Mouse (Mus musculus) midbrain, embryonic 11.5 days (tissue): Measurements from ENCODE around the gene Ykt6. TPM values are rescaled to one million over a fixed set of nuclear protein-coding genes. Genes with fewer than 3 reads are reported as not detected.
"Not testable (repeated sequence)": the region's sequence is repeated elsewhere in the genome, so short reads cannot be mapped to it uniquely, and the experiment has no call there.

Experiments
- ATAC-seq: fragments of 200-750 bp; cut with Nextera tagmentation; 2 replicates; pipeline ENCODE4 v1.8.0; 2017; ENCODE audit warnings: moderate TSS enrichment, moderate library complexity; ENCODE audit not compliant: low FRiP score
- DNase-seq: peaks from one replicate; pipeline ENCODE4 v3.0.0; 2015; ENCODE audit warnings: low spot score; ENCODE audit errors: missing footprints
- H3K27ac ChIP-seq: fragments of 300-500 bp; sonication (generic); 2 replicates; pipeline ENCODE4 v1.5.1; 2014; ENCODE audit warnings: low read depth, low read length
- H3K27me3 ChIP-seq: fragments of 300-500 bp; sonication (generic); 2 replicates; pipeline ENCODE4 v1.6.1; 2014; ENCODE audit warnings: mild to moderate bottlenecking, low read length, moderate library complexity, mixed read lengths; ENCODE audit not compliant: control insufficient read depth, insufficient read depth
- H3K36me3 ChIP-seq: fragments of 300-500 bp; sonication (generic); 2 replicates; pipeline ENCODE4 v1.6.1; 2014; ENCODE audit warnings: mild to moderate bottlenecking, low read length, moderate library complexity, mixed read lengths; ENCODE audit not compliant: control insufficient read depth, insufficient read depth
- H3K4me1 ChIP-seq: fragments of 300-500 bp; sonication (generic); 2 replicates; pipeline ENCODE4 v1.6.1; 2014; ENCODE audit warnings: low read length; ENCODE audit not compliant: control insufficient read depth, insufficient read depth
- H3K4me2 ChIP-seq: fragments of 300-500 bp; sonication (generic); 2 replicates; pipeline ENCODE4 v1.6.1; 2014; ENCODE audit warnings: mild to moderate bottlenecking, moderate library complexity
- H3K4me3 ChIP-seq: fragments of 300-500 bp; sonication (generic); 2 replicates; pipeline ENCODE4 v1.5.1; 2014; ENCODE audit warnings: low read depth, low read length
- H3K9ac ChIP-seq: fragments of 300-500 bp; sonication (generic); 2 replicates; pipeline ENCODE4 v1.6.1; 2014; ENCODE audit warnings: low read length
- H3K9me3 ChIP-seq: fragments of 300-500 bp; sonication (generic); 2 replicates; pipeline ENCODE4 v1.6.1; 2016; ENCODE audit warnings: low read length; ENCODE audit not compliant: control insufficient read depth
- WGBS: fragments of 180-500 bp; shearing (Covaris S2); extraction: QIAGEN DNeasy Blood & Tissue Kit; methylation state at CpG from one replicate; pipeline ENCODE4 v1.1.7; 2014; 5-methylcytosine and 5-hydroxymethylcytosine counted together
- polyA plus RNA-seq: library from polyadenylated mRNA; unstranded; fragments of >200 nt; fragmentation: Nextera tagmentation; extraction: Ambion mirVana; gene quantifications from 2 replicates; pipeline ENCODE4 v1.2.1, GENCODE M21; 2014

Gene Ykt6
- polyA plus RNA-seq, 1 experiment from 2014 or later: 29.4 TPM

- Histone ChIP-seq H3K9ac (no peak overlapping the region), H3K4me1 (no peaks in the 10 kb centered on the region), H3K9me3 (no peaks in the 10 kb centered on the region), H3K4me2 (no peak overlapping the region), H3K4me3 (no peak overlapping the region), H3K27ac (no peak overlapping the region), H3K27me3 (no peaks in the 10 kb centered on the region), H3K36me3 (no peaks in the 10 kb centered on the region)
- WGBS: 74% methylated on average over 8 of the region's 8 CpGs
- DNase-seq (peak; percentile 44), ATAC-seq (no peak)
Measured at GRCm38 (mm10) chr11:5916178-5916548, 39.3 kb upstream of the Ykt6 start.

- ATAC-seq (no peak), DNase-seq (no peak)
- Histone ChIP-seq H3K9ac (no peak overlapping the region), H3K4me1 (no peaks in the 10 kb centered on the region), H3K27me3 (no peaks in the 10 kb centered on the region), H3K4me2 (no peak overlapping the region), H3K9me3 (no peaks in the 10 kb centered on the region), H3K36me3 (no peaks in the 10 kb centered on the region), H3K27ac (no peak overlapping the region), H3K4me3 (no peak overlapping the region)
- 85% methylated on average over 2 of the region's 2 CpGs for WGBS
Measured at GRCm38 (mm10) chr11:5918111-5918510, 37.4 kb upstream of the Ykt6 start.

- Histone ChIP-seq H3K4me3 (no peak overlapping the region), H3K27me3 (no peaks in the 10 kb centered on the region), H3K4me2 (no peak overlapping the region), H3K36me3 (no peaks in the 10 kb centered on the region), H3K9ac (no peak overlapping the region), H3K27ac (no peak overlapping the region), H3K4me1 (no peaks in the 10 kb centered on the region), H3K9me3 (no peaks in the 10 kb centered on the region)
- DNase-seq: peak; percentile 4
- ATAC-seq: no peak
- 94% methylated on average over 4 of the region's 4 CpGs for WGBS
Measured at GRCm38 (mm10) chr11:5919606-5920005, 35.9 kb upstream of the Ykt6 start.

- Histone ChIP-seq H3K9ac (no peak overlapping the region), H3K4me3 (no peak overlapping the region), H3K36me3 (no peaks in the 10 kb centered on the region), H3K27ac (no peak overlapping the region), H3K27me3 (no peaks in the 10 kb centered on the region), H3K4me1 (no peaks in the 10 kb centered on the region), H3K4me2 (no peak overlapping the region), H3K9me3 (no peaks in the 10 kb centered on the region)
- DNase-seq: peak; percentile 62
- no peak for ATAC-seq
- WGBS: 41% methylated on average over 17 of the region's 17 CpGs
Measured at GRCm38 (mm10) chr11:5920323-5920960, 35.1 kb upstream of the Ykt6 start.

- Histone ChIP-seq H3K4me3 (no peak overlapping the region), H3K4me1 (no peaks in the 10 kb centered on the region), H3K27me3 (no peaks in the 10 kb centered on the region), H3K27ac (no peak overlapping the region), H3K4me2 (no peak overlapping the region), H3K9ac (no peak overlapping the region), H3K9me3 (no peaks in the 10 kb centered on the region), H3K36me3 (no peaks in the 10 kb centered on the region)
- WGBS: 66% methylated on average over 8 of the region's 8 CpGs
- ATAC-seq: no peak
- DNase-seq: peak; percentile 47
Measured at GRCm38 (mm10) chr11:5924699-5925098, 30.8 kb upstream of the Ykt6 start.

- H3K4me3 ChIP-seq: no peak overlapping the region
- H3K27ac ChIP-seq: no peak overlapping the region
- H3K9me3 ChIP-seq: no peaks in the 10 kb centered on the region
- no peaks in the 10 kb centered on the region for H3K4me1 ChIP-seq
- H3K9ac ChIP-seq: no peak overlapping the region
- no peaks in the 10 kb centered on the region for H3K27me3 ChIP-seq
- peak; percentile 57 for DNase-seq
- H3K36me3 ChIP-seq: no peaks in the 10 kb centered on the region
- WGBS: 81% methylated on average over 3 of the region's 3 CpGs
- H3K4me2 ChIP-seq: no peak overlapping the region
- no peak for ATAC-seq
Measured at GRCm38 (mm10) chr11:5926696-5927220, 28.7 kb upstream of the Ykt6 start.

GRCm38 (mm10) chr11:5930578-5930977 lies 24.9 kb upstream of the Ykt6 start:
- no peaks in the 10 kb centered on the region for H3K27me3 ChIP-seq
- H3K9ac ChIP-seq: no peak overlapping the region
- no peaks in the 10 kb centered on the region for H3K36me3 ChIP-seq
- 68% methylated on average over 1 of the region's 1 CpGs for WGBS
- no peaks in the 10 kb centered on the region for H3K9me3 ChIP-seq
- ATAC-seq (no peak), DNase-seq (peak; percentile 28)
- H3K27ac ChIP-seq: no peak overlapping the region
- H3K4me2 ChIP-seq: no peak overlapping the region
- no peak overlapping the region for H3K4me3 ChIP-seq
- no peaks in the 10 kb centered on the region for H3K4me1 ChIP-seq

GRCm38 (mm10) chr11:5931947-5932346 lies 23.5 kb upstream of the Ykt6 start:
- H3K9ac ChIP-seq, ATAC-seq, H3K27me3 ChIP-seq, H3K36me3 ChIP-seq, H3K9me3 ChIP-seq, H3K4me3 ChIP-seq, H3K27ac ChIP-seq, H3K4me2 ChIP-seq, H3K4me1 ChIP-seq: not testable (repeated sequence)
- 87% methylated on average over 6 of the region's 6 CpGs for WGBS
- DNase-seq: peak; percentile 81

GRCm38 (mm10) chr11:5934531-5934930 lies 21.0 kb upstream of the Ykt6 start:
- not testable (repeated sequence) for H3K4me1 ChIP-seq, H3K9ac ChIP-seq, H3K4me2 ChIP-seq, H3K27ac ChIP-seq, DNase-seq, H3K4me3 ChIP-seq, H3K9me3 ChIP-seq, H3K36me3 ChIP-seq, H3K27me3 ChIP-seq, ATAC-seq
- 93% methylated on average over 11 of the region's 11 CpGs for WGBS
